Mouse (Mus musculus) heart, postnatal 0 days (tissue): ENCODE results near the gene Il17ra. TPM values are rescaled to one million over a fixed set of nuclear protein-coding genes. Genes with fewer than 3 reads are reported as not detected.

Experiments used
- ATAC-seq: fragments of 200-750 bp; cut with Nextera tagmentation; 2 replicates; pipeline ENCODE4 v1.8.0; 2017; ENCODE audit warnings: low read depth, moderate number of reproducible peaks, moderate library complexity; ENCODE audit not compliant: insufficient read depth
- DNase-seq: peaks from one replicate; pipeline ENCODE4 v3.0.0-alpha.2; 2016; ENCODE audit warnings: low spot score
- H3K27ac ChIP-seq: fragments of 300-500 bp; sonication (generic); 2 replicates; pipeline ENCODE4 v1.5.1; 2014; ENCODE audit warnings: low read depth, mild to moderate bottlenecking
- H3K27me3 ChIP-seq: fragments of 300-500 bp; sonication (generic); 2 replicates; pipeline ENCODE4 v1.6.1; 2014; ENCODE audit warnings: low read length, mixed read lengths; ENCODE audit not compliant: control insufficient read depth, insufficient read depth
- H3K36me3 ChIP-seq: fragments of 300-500 bp; sonication (generic); replicated peaks from 2 replicates; pipeline ENCODE4 v1.6.1; 2014; ENCODE audit warnings: low read length, mixed read lengths; ENCODE audit not compliant: control insufficient read depth, insufficient read depth
- H3K4me1 ChIP-seq: fragments of 300-500 bp; sonication (generic); 2 replicates; pipeline ENCODE4 v1.6.1; 2014; ENCODE audit warnings: antibody characterized with exemption; ENCODE audit not compliant: control insufficient read depth, insufficient read depth
- H3K4me2 ChIP-seq: fragments of 300-500 bp; sonication (generic); 2 replicates; pipeline ENCODE4 v1.6.1; 2014; ENCODE audit warnings: low read depth, mild to moderate bottlenecking, low read length, moderate library complexity
- H3K4me3 ChIP-seq: fragments of 300-500 bp; sonication (generic); 2 replicates; pipeline ENCODE4 v1.5.1; 2014; ENCODE audit warnings: low read depth, low read length
- H3K9ac ChIP-seq: fragments of 300-500 bp; sonication (generic); replicated peaks from 2 replicates; pipeline ENCODE4 v1.6.1; 2014; ENCODE audit warnings: low read depth, low read length, mixed read lengths
- H3K9me3 ChIP-seq: fragments of 300-500 bp; sonication (generic); replicated peaks from 2 replicates; pipeline ENCODE4 v1.6.1; 2016; ENCODE audit warnings: low read length; ENCODE audit not compliant: control insufficient read depth
- CTCF ChIP-seq: IDR thresholded peaks from 2 replicates; pipeline ENCODE4 v1.5.1; 2016; ENCODE audit warnings: antibody characterized with exemption, control low read depth, low read depth
- EP300 ChIP-seq: IDR thresholded peaks from 2 replicates; pipeline ENCODE4 v1.6.1; 2016; ENCODE audit warnings: antibody characterized with exemption, low read depth
- WGBS: fragments of 180-500 bp; shearing (Covaris S2); extraction: QIAGEN DNeasy Blood & Tissue Kit; methylation state at CpG from one replicate; pipeline ENCODE4 v1.1.7; 2014; 5-methylcytosine and 5-hydroxymethylcytosine counted together
- polyA plus RNA-seq: library from polyadenylated mRNA; unstranded; fragments of >200 nt; fragmentation: Nextera tagmentation; extraction: Ambion mirVana; gene quantifications from 2 replicates; pipeline ENCODE4 v1.2.1, GENCODE M21; 2015
- total RNA-seq: library from RNA; depleted of rRNA; stranded (reverse); fragments of >200 nt; gene quantifications from 2 replicates; pipeline ENCODE4 v1.2.3, GENCODE M21; 2014; ENCODE audit warnings: low replicate concordance

The Il17ra gene
- total and polyA plus RNA-seq, 2 experiments from 2014 or later, result 1.4 to 3.5 TPM

- Histone ChIP-seq H3K9me3 (no peaks in the 10 kb centered on the region), H3K27ac (no peak overlapping the region), H3K27me3 (peaks cover 48% of the 10 kb centered on the region), H3K4me1 (peaks cover 10% of the 10 kb centered on the region; the same call in 1 of the 2 replicates), H3K4me3 (peak overlapping the region; percentile 70), H3K4me2 (peak overlapping the region; percentile 100), H3K36me3 (no peaks in the 10 kb centered on the region), H3K9ac (0 out of 2 replicates have a peak overlapping the region, but pooled peaks have one; percentile 45)
- ATAC-seq (peak; percentile 54), DNase-seq (no peak)
- TF ChIP-seq EP300 (no peak), CTCF (no peak)
- under 1% methylated on average over 94 of the region's 95 CpGs for WGBS
Measured at GRCm38 (mm10) chr6:120492499-120493373, 29.7 kb downstream of the Il17ra start.

DNA sequence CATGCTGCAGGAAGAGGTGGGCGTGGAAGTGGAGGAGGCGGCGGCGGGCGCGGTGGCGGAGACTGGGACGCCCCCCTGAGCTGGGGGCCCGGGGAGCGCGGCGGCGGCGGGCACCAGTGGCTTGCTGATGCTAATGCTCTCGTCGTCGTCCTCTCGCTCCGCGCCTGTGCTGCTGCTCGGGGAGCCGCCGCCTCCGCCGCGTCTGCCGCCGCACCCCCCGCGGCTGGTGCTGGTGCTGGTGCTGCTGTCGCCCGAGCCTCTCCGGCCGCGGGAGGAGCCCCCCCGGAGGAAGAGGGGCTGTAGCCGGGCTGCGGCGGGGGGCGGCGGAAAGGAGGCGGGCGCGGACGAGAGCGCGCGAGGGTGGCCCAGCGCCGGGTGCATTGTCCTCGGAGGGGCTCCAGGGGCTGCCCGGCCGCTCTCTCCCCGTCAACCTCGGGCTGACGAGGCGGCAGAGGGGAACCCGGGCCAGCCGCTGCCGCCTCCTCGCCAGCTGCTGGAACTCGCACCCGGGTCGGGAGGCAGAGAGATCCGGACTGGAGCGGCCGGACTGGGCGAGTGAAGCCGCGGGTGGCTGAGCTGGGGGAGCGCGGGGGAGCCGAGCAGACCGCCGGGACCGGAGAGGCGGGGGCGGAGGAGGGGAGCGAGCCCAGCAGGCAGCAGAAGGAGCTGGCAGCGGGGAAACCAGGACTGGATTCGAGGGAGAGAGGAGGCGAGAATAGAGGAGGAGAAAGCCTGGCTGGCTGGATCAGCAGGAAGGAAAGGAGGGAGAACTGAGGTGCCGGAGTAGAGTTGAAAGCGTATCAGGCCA is 30.5 kb downstream of the Il17ra start, which contains the start of gene Tmem121b:
Tmem121b (minus strand) TSS at position 434 of the 808 bp plus-strand sequence.
- DNase-seq (peak; percentile 65), ATAC-seq (peak; percentile 42; the same call in 1 of the 2 replicates)
- Histone ChIP-seq H3K4me2 (peak within 1 kb of the TSS; percentile 100), H3K4me1 (peaks cover 10% of the 10 kb centered on the region; the same call in 1 of the 2 replicates), H3K27me3 (peaks cover 49% of the 10 kb centered on the region), H3K4me3 (peak within 1 kb of the TSS; percentile 70), H3K27ac (no peak within 1 kb of the TSS), H3K9me3 (no peaks in the 10 kb centered on the region), H3K9ac (peak within 1 kb of the TSS; percentile 45), H3K36me3 (no peaks in the 10 kb centered on the region)
- TF ChIP-seq EP300, result no peak
- TF ChIP-seq CTCF, result no peak
- WGBS, result under 1% methylated on average over 49 of the region's 84 CpGs

GRCm38 (mm10) chr6:120496544-120496943 is 33.5 kb downstream of the Il17ra start:
- no peak for ATAC-seq
- H3K9ac ChIP-seq, result no peak overlapping the region
- H3K4me3 ChIP-seq, result no peak overlapping the region
- peaks cover 10% of the 10 kb centered on the region; the same call in 1 of the 2 replicates for H3K4me1 ChIP-seq
- 0 out of 2 replicates have a peak, but pooled peaks cover 7% of the 10 kb centered on the region for H3K9me3 ChIP-seq
- no peak for TF ChIP-seq EP300
- no peak for TF ChIP-seq CTCF
- no peak overlapping the region for H3K27ac ChIP-seq
- WGBS, result 53% methylated on average over 3 of the region's 3 CpGs
- H3K4me2 ChIP-seq, result no peak overlapping the region
- peaks cover 41% of the 10 kb centered on the region for H3K27me3 ChIP-seq
- DNase-seq, result no peak
- no peaks in the 10 kb centered on the region for H3K36me3 ChIP-seq

- DNase-seq (no peak), ATAC-seq (no peak)
- Histone ChIP-seq H3K27ac (no peak overlapping the region), H3K4me2 (no peak overlapping the region), H3K27me3 (no peaks in the 10 kb centered on the region), H3K4me1 (no peaks in the 10 kb centered on the region), H3K9me3 (0 out of 2 replicates have a peak, but pooled peaks cover 7% of the 10 kb centered on the region), H3K9ac (no peak overlapping the region), H3K36me3 (no peaks in the 10 kb centered on the region), H3K4me3 (no peak overlapping the region)
- WGBS, result 62% methylated on average over 3 of the region's 3 CpGs
- TF ChIP-seq EP300 (no peak), CTCF (no peak)
Measured at GRCm38 (mm10) chr6:120504051-120504450, 41.0 kb downstream of the Il17ra start.

- no peak for TF ChIP-seq EP300
- H3K9me3 ChIP-seq, result 0 out of 2 replicates have a peak, but pooled peaks cover 3% of the 10 kb centered on the region
- no peak for ATAC-seq
- WGBS, result 56% methylated on average over 4 of the region's 4 CpGs
- no peak for DNase-seq
- H3K9ac ChIP-seq, result no peak overlapping the region
- H3K36me3 ChIP-seq, result 0 out of 2 replicates have a peak, but pooled peaks cover 7% of the 10 kb centered on the region
- no peak overlapping the region for H3K4me2 ChIP-seq
- no peaks in the 10 kb centered on the region for H3K27me3 ChIP-seq
- H3K27ac ChIP-seq, result no peak overlapping the region
- H3K4me3 ChIP-seq, result no peak overlapping the region
- no peaks in the 10 kb centered on the region for H3K4me1 ChIP-seq
Measured at GRCm38 (mm10) chr6:120505531-120505930, 42.5 kb downstream of the Il17ra start.
